Mouse (Mus musculus): Measurements from ENCODE around the gene Mfap3l. TPM values are rescaled to one million over a fixed set of nuclear protein-coding genes. Genes with fewer than 3 reads are reported as not detected.

Mfap3l gene
- 0.36 and 0.37 TPM in 2 replicates for polyA plus RNA-seq (2012; rRNA removed)

GRCm38 (mm10) chr8:60632250-60632932 lies at the start of gene Mfap3l:
Gene Mfap3l, plus strand, starts transcription at chr8:60632827.

Other genes with a start within 250 kb of the Mfap3l start
- not detected in 2 replicates for gene Gm10283, start 129.6 kb upstream of the Mfap3l start, polyA plus RNA-seq (2012; rRNA removed)
- 21.9 and 26.1 TPM in 2 replicates for gene Aadat, start 126.9 kb upstream of the Mfap3l start, polyA plus RNA-seq (2012; rRNA removed)